Mouse (Mus musculus) cerebellum, postnatal 14 days (tissue): ENCODE measurements at regions not wholly inside any gene's neighbourhood (a gene's known extent, or its start where the extent isn't known, plus 50 kb on each side); places are given as distances from the start of the nearest gene placed in this dataset.

Experiments
- DNase-seq, 2 experiments: peaks; one replicate each; pipeline ENCODE4 v3.0.0; 2021; ENCODE audit warnings: mixed read lengths in 2 of 2

DNA sequence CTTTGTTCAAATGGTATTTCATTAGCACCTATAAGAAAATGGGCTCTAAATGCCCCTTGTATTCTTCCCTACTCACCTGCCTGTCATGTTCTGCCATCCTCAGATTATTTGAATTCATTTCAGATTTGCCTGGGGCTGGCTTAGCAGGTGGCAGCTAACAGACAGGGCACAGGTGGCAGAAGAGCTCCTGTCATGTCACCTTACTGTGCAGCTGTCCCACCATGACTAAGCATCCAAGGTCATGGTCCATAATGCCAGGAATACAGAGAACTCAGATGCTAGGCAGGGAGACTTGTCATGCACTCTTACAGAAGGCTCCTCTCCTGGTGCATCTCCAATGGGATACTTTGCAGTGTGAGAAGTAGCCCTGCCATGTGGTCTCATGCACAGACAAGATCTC, 458.7 kb downstream of the Tmem135 start:
- DNase-seq, result peak in 1 of 2 experiments; percentile 4

GRCm38 (mm10) chr7:88944936-88945335, 459.1 kb downstream of the Tmem135 start:
- no peak for DNase-seq

GRCm38 (mm10) chr7:88941246-88941910, 462.6 kb downstream of the Tmem135 start:
- DNase-seq, result no peak

GRCm38 (mm10) chr7:88940196-88940595, 463.8 kb downstream of the Tmem135 start:
- no peak for DNase-seq

GRCm38 (mm10) chr7:88928245-88928795, 475.7 kb downstream of the Tmem135 start:
- DNase-seq, result peak in 1 of 2 experiments; percentile 6
